Mouse (Mus musculus): ENCODE data around the gene Gm3336.

GRCm38 (mm10) chr8:70750128-70750680 is 31.9 kb downstream of the Gm3336 start:
- TF ChIP-seq POLR2A (IDR thresholded peaks at IDR 0.05; ENCODE audit: borderline replicate concordance, control insufficient read depth, low read depth, low read length) (no peak), CTCF (IDR thresholded peaks at IDR 0.05; ENCODE audit: control insufficient read depth, insufficient read depth, low read length) (no peak)

Data from bone marrow, adult 2 months (tissue).